Mouse (Mus musculus) forebrain, postnatal 0 days (tissue): ENCODE measurements around the gene Angptl1. TPM values are rescaled to one million over a fixed set of nuclear protein-coding genes. Genes with fewer than 3 reads are reported as not detected.

Source experiments
- ATAC-seq: fragments of 200-750 bp; cut with Nextera tagmentation; 2 replicates; pipeline ENCODE4 v1.8.0; 2017; ENCODE audit warnings: mild to moderate bottlenecking, moderate library complexity
- DNase-seq: peaks from one replicate; pipeline ENCODE4 v3.0.0-alpha.2; 2015
- H3K27ac ChIP-seq: fragments of 300-500 bp; sonication (generic); 2 replicates; pipeline ENCODE4 v1.5.1; 2014; ENCODE audit warnings: low read depth, mild to moderate bottlenecking, antibody characterized with exemption, low read length, moderate library complexity, mixed read lengths
- H3K27me3 ChIP-seq: fragments of 300-500 bp; sonication (generic); 2 replicates; pipeline ENCODE4 v1.6.1; 2014; ENCODE audit warnings: mild to moderate bottlenecking, low read length, mixed read lengths; ENCODE audit not compliant: insufficient read depth
- H3K36me3 ChIP-seq: fragments of 300-500 bp; sonication (generic); 2 replicates; pipeline ENCODE4 v1.6.1; 2014; ENCODE audit warnings: mild to moderate bottlenecking, moderate library complexity; ENCODE audit not compliant: insufficient read depth
- H3K4me1 ChIP-seq: fragments of 300-500 bp; sonication (generic); 2 replicates; pipeline ENCODE4 v1.6.1; 2014; ENCODE audit warnings: antibody characterized with exemption; ENCODE audit not compliant: insufficient read depth
- H3K4me2 ChIP-seq: fragments of 300-500 bp; sonication (generic); 2 replicates; pipeline ENCODE4 v1.6.1; 2014; ENCODE audit warnings: low read depth, mild to moderate bottlenecking, moderate library complexity
- H3K4me3 ChIP-seq: fragments of 300-500 bp; sonication (generic); 2 replicates; pipeline ENCODE4 v1.5.1; 2014; ENCODE audit warnings: low read depth, low read length, mixed read lengths
- H3K9ac ChIP-seq: fragments of 300-500 bp; sonication (generic); 2 replicates; pipeline ENCODE4 v1.6.1; 2014; ENCODE audit warnings: mild to moderate bottlenecking
- H3K9me3 ChIP-seq: fragments of 300-500 bp; sonication (generic); 2 replicates; pipeline ENCODE4 v1.6.1; 2016; ENCODE audit warnings: low read length
- CTCF ChIP-seq: sonication (generic); IDR thresholded peaks from 2 replicates; pipeline ENCODE4 v1.5.1; 2016; ENCODE audit warnings: antibody characterized with exemption, control low read depth, low read depth
- WGBS: fragments of 180-500 bp; shearing (Covaris S2); extraction: QIAGEN DNeasy Blood & Tissue Kit; methylation state at CpG from one replicate; pipeline ENCODE4 v1.1.7; 2014; 5-methylcytosine and 5-hydroxymethylcytosine counted together
- polyA plus RNA-seq: library from polyadenylated mRNA; unstranded; fragments of >200 nt; fragmentation: Nextera tagmentation; extraction: Ambion mirVana; gene quantifications from 2 replicates; pipeline ENCODE4 v1.2.1, GENCODE M21; 2015
- total RNA-seq: library from RNA; depleted of rRNA; stranded (reverse); fragments of >200 nt; gene quantifications from 2 replicates; pipeline ENCODE4 v1.2.3, GENCODE M21; 2014

Angptl1 gene
- total and polyA plus RNA-seq, 2 experiments from 2014 or later = 0.58 to 0.95 TPM

DNA sequence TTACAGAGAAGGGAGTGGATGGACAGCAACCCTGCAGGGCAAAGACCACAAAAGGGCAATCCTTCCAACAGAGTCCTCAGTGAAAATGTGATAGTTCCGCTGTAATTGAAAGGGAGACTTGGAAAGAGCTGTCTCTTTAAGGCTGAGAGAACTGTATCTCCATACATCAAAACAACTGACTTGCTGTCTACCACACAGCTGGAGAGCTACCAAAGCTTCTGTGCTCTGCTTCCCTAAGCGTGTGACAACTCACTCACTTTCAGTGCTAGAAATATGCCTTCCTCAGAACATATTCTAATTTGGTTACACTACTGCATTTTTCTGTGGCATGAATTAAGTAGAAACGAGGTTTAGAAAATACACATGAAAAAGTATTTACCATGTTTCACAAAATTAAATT lies 25.9 kb downstream of the Angptl1 start:
- Histone ChIP-seq H3K4me2 (no peak overlapping the region), H3K27ac (0 out of 2 replicates have a peak overlapping the region, but pooled peaks have one; percentile 35), H3K36me3 (peaks cover 5% of the 10 kb centered on the region), H3K4me3 (no peak overlapping the region), H3K27me3 (no peaks in the 10 kb centered on the region), H3K4me1 (no peaks in the 10 kb centered on the region), H3K9ac (no peak overlapping the region), H3K9me3 (no peaks in the 10 kb centered on the region)
- ATAC-seq (peak; percentile 45; the same call in 1 of the 2 replicates), DNase-seq (peak; percentile 29)
- 30% methylated on average over 3 of the region's 3 CpGs for WGBS
- TF ChIP-seq CTCF = no peak

DNA sequence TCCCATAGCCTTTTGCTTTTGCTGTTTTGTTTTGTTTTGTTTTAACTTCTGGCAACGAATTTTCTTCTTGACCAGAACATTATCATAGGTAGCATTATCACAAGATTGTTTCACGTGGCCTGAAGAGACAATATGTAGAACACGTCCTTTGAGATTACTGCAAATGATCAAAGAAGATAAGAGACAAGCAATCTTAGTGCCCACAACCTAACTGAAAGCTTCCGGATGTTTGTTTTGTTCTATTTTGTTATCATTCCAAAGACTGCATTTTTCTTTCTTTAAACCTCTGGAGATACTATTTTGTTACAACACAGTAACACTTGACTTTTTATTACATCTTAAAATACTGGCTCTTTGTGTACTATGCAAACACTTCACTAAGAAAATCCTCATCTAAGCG lies 31.7 kb downstream of the Angptl1 start:
- Histone ChIP-seq H3K27me3 (no peaks in the 10 kb centered on the region), H3K4me2 (no peak overlapping the region), H3K4me1 (no peaks in the 10 kb centered on the region), H3K27ac (no peak overlapping the region), H3K36me3 (peaks cover 5% of the 10 kb centered on the region), H3K9me3 (no peaks in the 10 kb centered on the region), H3K4me3 (no peak overlapping the region), H3K9ac (no peak overlapping the region)
- DNase-seq (no peak), ATAC-seq (no peak)
- 93% methylated on average over 5 of the region's 5 CpGs for WGBS
- no peak for TF ChIP-seq CTCF

DNA sequence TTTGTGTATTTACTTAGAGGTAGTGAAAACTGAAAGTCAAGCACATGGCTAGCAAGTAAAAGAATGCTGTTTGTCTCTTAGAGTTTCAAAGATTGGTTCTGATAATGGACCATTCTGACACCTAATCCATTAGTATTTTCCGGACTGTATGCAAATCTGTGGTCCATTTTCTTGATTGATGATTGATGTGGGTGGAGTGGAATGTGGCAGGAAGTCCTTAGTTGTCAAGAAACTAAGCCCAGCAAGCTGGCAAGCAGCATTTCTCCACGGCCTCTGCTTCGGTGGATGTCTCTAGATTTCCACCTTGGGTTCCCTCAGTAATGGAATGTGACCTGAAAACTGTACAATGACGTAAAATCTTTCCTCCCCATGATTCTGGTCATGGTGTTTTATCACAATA lies 32.3 kb downstream of the Angptl1 start:
- 93% methylated on average over 4 of the region's 4 CpGs for WGBS

DNA sequence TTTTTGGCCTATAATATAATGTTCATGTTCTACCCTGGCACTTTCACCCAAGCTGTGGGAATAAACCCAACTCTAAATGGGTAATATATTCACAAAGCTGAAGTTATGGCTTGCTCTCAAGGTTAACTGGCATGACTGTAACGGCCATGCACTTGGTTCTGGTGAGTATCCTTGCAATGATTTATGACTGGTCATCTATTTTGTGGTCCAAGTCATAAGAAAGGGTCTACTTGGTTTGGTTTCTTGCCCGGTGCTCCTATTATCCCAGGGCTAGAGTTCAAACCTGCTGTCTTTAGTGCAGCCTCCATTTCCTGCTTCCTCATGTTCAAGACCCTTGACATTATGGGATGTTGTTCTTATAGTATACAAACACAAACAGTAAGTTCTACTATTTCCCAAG lies 46.4 kb downstream of the Angptl1 start:
- Histone ChIP-seq H3K27ac (no peak overlapping the region), H3K36me3 (peaks cover 28% of the 10 kb centered on the region), H3K27me3 (no peaks in the 10 kb centered on the region), H3K9me3 (no peaks in the 10 kb centered on the region), H3K4me3 (no peak overlapping the region), H3K4me1 (no peaks in the 10 kb centered on the region), H3K4me2 (no peak overlapping the region), H3K9ac (no peak overlapping the region)
- TF ChIP-seq CTCF = no peak
- DNase-seq = no peak
- no peak for ATAC-seq
- 93% methylated on average over 2 of the region's 2 CpGs for WGBS

More for the DNA sequence above, 32.3 kb downstream of the Angptl1 start:
- peaks cover 5% of the 10 kb centered on the region for H3K36me3 ChIP-seq
- H3K27me3 ChIP-seq = no peaks in the 10 kb centered on the region
- no peak overlapping the region for H3K9ac ChIP-seq
- no peaks in the 10 kb centered on the region for H3K4me1 ChIP-seq
- no peak overlapping the region for H3K4me3 ChIP-seq
- no peak overlapping the region for H3K4me2 ChIP-seq
- ATAC-seq (no peak), DNase-seq (no peak)
- H3K27ac ChIP-seq = no peak overlapping the region
- TF ChIP-seq CTCF = no peak
- H3K9me3 ChIP-seq = no peaks in the 10 kb centered on the region

DNA sequence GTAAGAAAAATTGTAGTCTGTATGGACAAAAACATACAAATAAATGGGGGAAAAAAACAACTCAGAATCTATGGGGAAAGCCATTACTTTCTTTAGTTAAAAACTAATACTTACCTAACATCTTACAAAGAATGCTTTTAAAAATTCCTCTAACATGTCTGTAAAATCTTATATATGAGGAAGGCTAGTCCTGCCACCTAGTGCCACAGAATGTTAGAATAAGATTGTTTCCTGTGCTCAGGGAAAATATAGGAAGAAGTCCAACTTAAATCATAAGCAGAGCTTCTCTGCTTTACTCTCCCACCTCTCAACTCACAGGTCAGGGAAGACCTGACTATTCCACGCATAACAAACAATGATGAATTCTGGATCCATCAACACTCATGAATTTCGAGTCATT lies 47.5 kb downstream of the Angptl1 start:
- H3K4me3 ChIP-seq = no peak overlapping the region
- peak; percentile 28; the same call in 1 of the 2 replicates for TF ChIP-seq CTCF
- no peak overlapping the region for H3K9ac ChIP-seq
- H3K36me3 ChIP-seq = peaks cover 28% of the 10 kb centered on the region
- H3K4me1 ChIP-seq = no peaks in the 10 kb centered on the region
- 90% methylated on average over 2 of the region's 2 CpGs for WGBS
- no peak overlapping the region for H3K4me2 ChIP-seq
- H3K27ac ChIP-seq = no peak overlapping the region
- DNase-seq (peak; percentile 20), ATAC-seq (no peak)
- no peaks in the 10 kb centered on the region for H3K9me3 ChIP-seq
- no peaks in the 10 kb centered on the region for H3K27me3 ChIP-seq

DNA sequence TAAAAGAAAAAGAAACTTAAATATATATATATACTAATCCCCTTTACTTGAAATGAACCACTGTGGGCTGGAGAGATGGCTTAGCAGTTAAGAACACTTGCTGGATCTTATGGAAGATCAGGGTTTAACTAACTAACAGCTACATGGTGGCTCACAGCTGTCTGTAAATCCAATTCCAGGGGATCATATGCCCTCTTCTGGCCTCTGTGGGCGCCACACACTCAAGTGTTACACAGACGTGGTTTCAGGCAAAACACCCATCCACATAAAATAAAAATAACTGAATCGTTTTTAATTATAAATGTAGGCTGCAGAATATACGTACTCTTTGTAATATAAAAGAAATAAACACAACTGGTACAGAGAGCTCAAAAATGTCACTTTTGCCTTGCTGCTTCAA lies 50.5 kb downstream of the Angptl1 start:
- no peak for TF ChIP-seq CTCF
- ATAC-seq = no peak
- H3K4me2 ChIP-seq = no peak overlapping the region
- 88% methylated on average over 4 of the region's 4 CpGs for whole genome bisulfite sequencing
- no peaks in the 10 kb centered on the region for H3K4me1 ChIP-seq
- no peak for DNase-seq
- no peaks in the 10 kb centered on the region for H3K27me3 ChIP-seq
- no peak overlapping the region for H3K27ac ChIP-seq
- no peak overlapping the region for H3K9ac ChIP-seq
- no peaks in the 10 kb centered on the region for H3K9me3 ChIP-seq
- H3K36me3 ChIP-seq = peaks cover 15% of the 10 kb centered on the region; the same call in 1 of the 2 replicates
- no peak overlapping the region for H3K4me3 ChIP-seq

DNA sequence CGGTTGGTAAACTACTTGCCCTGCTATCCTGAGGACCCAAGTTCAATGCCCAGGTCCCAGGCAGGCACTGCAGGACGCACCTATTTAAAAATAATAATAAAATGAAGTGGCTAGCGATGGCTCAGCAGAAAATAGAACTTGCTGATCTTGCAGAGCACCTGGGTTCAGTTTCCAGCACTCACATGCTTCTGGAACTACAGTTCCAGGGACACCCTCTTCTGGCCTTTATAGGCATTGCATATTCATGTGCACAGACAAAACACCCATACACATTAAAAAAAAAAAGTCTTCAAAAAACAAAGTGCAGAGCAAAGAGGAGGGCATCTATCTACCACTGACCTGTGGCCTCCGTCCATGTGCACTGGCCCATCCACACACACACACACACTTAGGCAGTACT lies 53.2 kb downstream of the Angptl1 start:
- ATAC-seq = no peak
- Histone ChIP-seq H3K36me3 (peaks cover 7% of the 10 kb centered on the region; the same call in 1 of the 2 replicates), H3K27me3 (no peaks in the 10 kb centered on the region), H3K27ac (no peak overlapping the region), H3K9ac (no peak overlapping the region), H3K4me2 (no peak overlapping the region), H3K4me1 (no peaks in the 10 kb centered on the region), H3K9me3 (no peaks in the 10 kb centered on the region), H3K4me3 (no peak overlapping the region)
- 95% methylated on average over 4 of the region's 4 CpGs for WGBS
- no peak for DNase-seq
- TF ChIP-seq CTCF = peak; percentile 34

DNA sequence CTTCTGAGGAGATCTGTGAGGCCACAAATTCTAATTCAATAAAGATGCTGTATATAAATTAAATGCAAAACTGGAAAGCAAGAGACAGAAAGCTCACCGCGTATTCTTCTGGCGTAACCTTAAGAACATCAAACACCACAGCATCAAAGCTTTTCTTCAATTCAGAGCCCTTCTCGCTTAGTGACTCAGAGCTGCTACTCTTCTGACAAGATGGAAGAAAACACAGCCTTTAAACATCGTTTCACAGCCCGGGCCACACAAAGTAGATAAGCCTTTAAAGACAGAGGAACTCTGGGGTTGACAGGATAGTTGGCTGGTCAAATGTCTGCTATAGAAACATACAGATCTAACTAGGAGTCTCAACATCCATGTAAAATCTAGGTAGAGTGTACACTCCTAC lies 63.3 kb downstream of the Angptl1 start:
- no peak for TF ChIP-seq CTCF
- no peak overlapping the region for H3K4me2 ChIP-seq
- H3K9ac ChIP-seq = no peak overlapping the region
- H3K27ac ChIP-seq = no peak overlapping the region
- no peaks in the 10 kb centered on the region for H3K27me3 ChIP-seq
- ATAC-seq (no peak), DNase-seq (no peak)
- peaks cover 18% of the 10 kb centered on the region for H3K36me3 ChIP-seq
- WGBS = 70% methylated on average over 6 of the region's 6 CpGs
- H3K9me3 ChIP-seq = no peaks in the 10 kb centered on the region
- H3K4me3 ChIP-seq = no peak overlapping the region
- H3K4me1 ChIP-seq = no peaks in the 10 kb centered on the region
